20 mouse cellular contexts compared by ENCODE assay signal in the genomic region with DNA sequence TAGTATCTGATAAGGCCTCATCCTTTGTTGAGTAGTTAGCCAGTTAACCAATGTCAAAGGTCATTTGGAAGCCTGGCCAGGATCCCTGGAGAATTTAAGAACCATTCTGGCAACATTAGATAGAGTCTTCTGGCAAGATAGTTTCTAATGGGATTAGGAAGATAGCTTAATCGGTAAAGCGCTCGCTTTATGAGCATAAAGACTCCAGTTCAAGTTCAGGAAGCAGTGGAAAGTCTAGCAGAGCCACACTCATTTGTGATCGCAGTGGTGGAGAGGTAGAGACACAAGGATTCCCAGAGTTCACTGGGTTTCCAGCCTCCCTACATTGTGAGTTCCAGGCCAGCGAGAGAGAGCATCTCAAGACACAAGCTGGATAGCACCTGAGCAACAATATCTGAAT.
DNase-seq lines count a peak whose midpoint lies in the region; ATAC-seq and TF ChIP-seq lines count a peak whose summit lies in the region.
"Had no signal": no experiment of that assay in that cellular context is flagged by ENCODE, and none has a peak within 500 bp of the region (broad histone marks: within the 10 kb centered on the region; RNA-seq: fewer than 3 reads in every experiment).

No protein-coding gene starts in this region.

- H3K9ac ChIP-seq in heart, embryonic 12.5 days: no peak overlapping the region
- H3K9ac ChIP-seq in heart, postnatal 0 days (replicated peaks; ENCODE audit: low read depth, low read length): no peak overlapping the region
- H3K9ac ChIP-seq: embryonic facial prominence, embryonic 12.5 days; forebrain, embryonic 13.5 days; forebrain, embryonic 15.5 days had no signal

- no peaks in the 10 kb centered on the region for H3K9me3 ChIP-seq in heart, embryonic 12.5 days (replicated peaks)
- H3K9me3 ChIP-seq in heart, embryonic 10.5 days: no peaks in the 10 kb centered on the region
- no peaks in the 10 kb centered on the region for H3K9me3 ChIP-seq in heart, postnatal 0 days (replicated peaks; ENCODE audit: control insufficient read depth, low read length)
- H3K9me3 ChIP-seq: embryonic facial prominence, embryonic 10.5 days; embryonic facial prominence, embryonic 12.5 days; forebrain, embryonic 13.5 days; forebrain, embryonic 15.5 days had no signal

- H3K4me2 ChIP-seq in heart, embryonic 12.5 days: no peak overlapping the region
- H3K4me2 ChIP-seq in heart, postnatal 0 days (ENCODE audit: low read depth, low read length): no peak overlapping the region
- H3K4me2 ChIP-seq: embryonic facial prominence, embryonic 12.5 days; forebrain, embryonic 13.5 days; forebrain, embryonic 15.5 days had no signal

- H3K4me3 ChIP-seq in heart, embryonic 12.5 days: no peak overlapping the region
- no peak overlapping the region for H3K4me3 ChIP-seq in heart, embryonic 10.5 days
- H3K4me3 ChIP-seq in heart, postnatal 0 days (ENCODE audit: low read depth, low read length): no peak overlapping the region
- H3K4me3 ChIP-seq: embryonic facial prominence, embryonic 10.5 days; embryonic facial prominence, embryonic 12.5 days; forebrain, embryonic 13.5 days; forebrain, embryonic 15.5 days had no signal

- no peaks in the 10 kb centered on the region for H3K27me3 ChIP-seq in heart, embryonic 12.5 days (replicated peaks)
- no peaks in the 10 kb centered on the region for H3K27me3 ChIP-seq in heart, embryonic 10.5 days (ENCODE audit: insufficient read depth, poor library complexity, severe bottlenecking)
- H3K27me3 ChIP-seq in heart, postnatal 0 days (ENCODE audit: control insufficient read depth, insufficient read depth, low read length): no peaks in the 10 kb centered on the region
- H3K27me3 ChIP-seq: embryonic facial prominence, embryonic 12.5 days; forebrain, embryonic 13.5 days; forebrain, embryonic 15.5 days; Patski had no signal

- no peak for TF ChIP-seq EP300 in heart, postnatal 0 days (IDR thresholded peaks at IDR 0.05; ENCODE audit: low read depth)

- H3K36me3 ChIP-seq in heart, embryonic 12.5 days: no peaks in the 10 kb centered on the region
- H3K36me3 ChIP-seq in heart, embryonic 10.5 days: no peaks in the 10 kb centered on the region
- H3K36me3 ChIP-seq in heart, postnatal 0 days (replicated peaks; ENCODE audit: control insufficient read depth, insufficient read depth, low read length): no peaks in the 10 kb centered on the region
- H3K36me3 ChIP-seq: embryonic facial prominence, embryonic 10.5 days; embryonic facial prominence, embryonic 12.5 days; forebrain, embryonic 15.5 days had no signal

- TF ChIP-seq CTCF in heart, postnatal 0 days (IDR thresholded peaks at IDR 0.05; ENCODE audit: low read depth): no peak

- ATAC-seq in heart, embryonic 12.5 days (ENCODE audit: insufficient number of reproducible peaks, low FRiP score): no peak
- ATAC-seq in heart, postnatal 0 days (ENCODE audit: insufficient read depth, low read depth): no peak
- ATAC-seq: activated CD4-positive, CD25-positive, alpha-beta regulatory T cell, adult 4 months; forebrain, embryonic 13.5 days; forebrain, embryonic 15.5 days; Patski had no signal

- DNase-seq in heart, embryonic 10.5 days (ENCODE audit: low spot score): no peak
- no peak for DNase-seq in heart, postnatal 0 days (ENCODE audit: low spot score)
- no peak for DNase-seq in heart, adult 8-10 months (ENCODE audit: low spot score)
- DNase-seq in MN1 (ENCODE audit: low spot score): peak; percentile 59
- DNase-seq in urinary bladder, adult 2 months (ENCODE audit: low spot score): no peak
- DNase-seq: adrenal gland, adult 8-10 months; adrenal gland, postnatal 14 days; adrenal gland, postnatal 36 days; cerebellum, adult 11-12 months; cerebellum, adult 2 months; cerebellum, adult 9-10 months; cerebellum, postnatal 10 days; cerebellum, postnatal 25 days had no signal

- peaks cover 14% of the 10 kb centered on the region for H3K4me1 ChIP-seq in heart, embryonic 12.5 days (replicated peaks)
- peaks cover 10% of the 10 kb centered on the region; the same call in 1 of the 2 replicates for H3K4me1 ChIP-seq in heart, embryonic 10.5 days
- H3K4me1 ChIP-seq in heart, postnatal 0 days (ENCODE audit: control insufficient read depth, insufficient read depth): peaks cover 22% of the 10 kb centered on the region
- H3K4me1 ChIP-seq: embryonic facial prominence, embryonic 12.5 days; forebrain, embryonic 13.5 days; forebrain, embryonic 15.5 days had no signal

- peak overlapping the region; percentile 23; the same call in 1 of the 2 replicates for H3K27ac ChIP-seq in heart, embryonic 12.5 days (ENCODE audit: poor library complexity, severe bottlenecking)
- H3K27ac ChIP-seq in heart, embryonic 10.5 days: no peak overlapping the region
- 0 out of 2 replicates have a peak overlapping the region, but pooled peaks have one; percentile 71 for H3K27ac ChIP-seq in heart, postnatal 0 days (ENCODE audit: low read depth)
- H3K27ac ChIP-seq: embryonic facial prominence, embryonic 10.5 days; embryonic facial prominence, embryonic 12.5 days; forebrain, embryonic 13.5 days; forebrain, embryonic 15.5 days had no signal

- WGBS in heart, embryonic 12.5 days: 89% methylated on average over 5 of the region's 5 CpGs
- 83% methylated on average over 5 of the region's 5 CpGs for WGBS in heart, embryonic 10.5 days
- 92% methylated on average over 5 of the region's 5 CpGs for WGBS in heart, postnatal 0 days
